Mouse (Mus musculus) fibroblast of lung, adult 2 months (primary cell): Measurements from ENCODE around the gene RPS10-NUDT3.
"Not testable (repeated sequence)": the region's sequence is repeated elsewhere in the genome, so short reads cannot be mapped to it uniquely, and the experiment has no call there.

Experiments used
- DNase-seq: peaks from one replicate; pipeline ENCODE4 v3.0.0-alpha.2; 2011; ENCODE audit warnings: low read depth

The RPS10-NUDT3 gene

GRCm38 (mm10) chr17:27642491-27643062 is 7.6 kb upstream of the RPS10-NUDT3 start:
- no peak for DNase-seq

- DNase-seq = not testable (repeated sequence)
These were observed 4.8 kb upstream of the RPS10-NUDT3 start for GRCm38 (mm10) chr17:27639851-27640250.

GRCm38 (mm10) chr17:27638921-27639332 is 3.9 kb upstream of the RPS10-NUDT3 start:
- no peak for DNase-seq

GRCm38 (mm10) chr17:27637333-27637732 is 2.3 kb upstream of the RPS10-NUDT3 start:
- no peak for DNase-seq

- no peak for DNase-seq
These were observed 1.4 kb upstream of the RPS10-NUDT3 start, which contains the start of gene Rps10 for GRCm38 (mm10) chr17:27636132-27637020. Gene Rps10 (minus strand): TSS chr17:27636669.

GRCm38 (mm10) chr17:27635575-27635903 is 517 bp upstream of the RPS10-NUDT3 start:
- DNase-seq = not testable (repeated sequence)

GRCm38 (mm10) chr17:27629249-27630020 is 5.6 kb downstream of the RPS10-NUDT3 start:
- peak; percentile 67 for DNase-seq

GRCm38 (mm10) chr17:27628376-27628775 is 6.6 kb downstream of the RPS10-NUDT3 start:
- DNase-seq = no peak

GRCm38 (mm10) chr17:27627451-27627850 is 7.6 kb downstream of the RPS10-NUDT3 start:
- DNase-seq = no peak

GRCm38 (mm10) chr17:27626681-27627080 is 8.3 kb downstream of the RPS10-NUDT3 start:
- DNase-seq = no peak

GRCm38 (mm10) chr17:27625455-27626251 is 9.4 kb downstream of the RPS10-NUDT3 start:
- no peak for DNase-seq

GRCm38 (mm10) chr17:27623360-27624326 is 11.4 kb downstream of the RPS10-NUDT3 start, which contains the start of gene Nudt3:
Gene Nudt3 (minus strand): TSS chr17:27623495.
- DNase-seq = peak; percentile 71

- no peak for DNase-seq
These were observed 12.2 kb downstream of the RPS10-NUDT3 start for GRCm38 (mm10) chr17:27622611-27623359.

GRCm38 (mm10) chr17:27621705-27622531 is 13.1 kb downstream of the RPS10-NUDT3 start:
- no peak for DNase-seq

GRCm38 (mm10) chr17:27621161-27621560 is 13.9 kb downstream of the RPS10-NUDT3 start:
- no peak for DNase-seq

- DNase-seq = no peak
These were observed 19.6 kb downstream of the RPS10-NUDT3 start for GRCm38 (mm10) chr17:27615388-27615787.

GRCm38 (mm10) chr17:27613016-27613415 is 22.0 kb downstream of the RPS10-NUDT3 start:
- no peak for DNase-seq

- no peak for DNase-seq
These were observed 23.0 kb downstream of the RPS10-NUDT3 start for GRCm38 (mm10) chr17:27611994-27612393.

- no peak for DNase-seq
These were observed 23.5 kb downstream of the RPS10-NUDT3 start for GRCm38 (mm10) chr17:27611519-27611884.
